Mouse (Mus musculus): ENCODE measurements around the gene Neurl4. TPM values are rescaled to one million over a fixed set of nuclear protein-coding genes. Genes with fewer than 3 reads are reported as not detected.

Gene Neurl4
- total RNA-seq, 4 experiments from 2014 or later: 36.4 to 71.4 (median 51.5) TPM

DNA sequence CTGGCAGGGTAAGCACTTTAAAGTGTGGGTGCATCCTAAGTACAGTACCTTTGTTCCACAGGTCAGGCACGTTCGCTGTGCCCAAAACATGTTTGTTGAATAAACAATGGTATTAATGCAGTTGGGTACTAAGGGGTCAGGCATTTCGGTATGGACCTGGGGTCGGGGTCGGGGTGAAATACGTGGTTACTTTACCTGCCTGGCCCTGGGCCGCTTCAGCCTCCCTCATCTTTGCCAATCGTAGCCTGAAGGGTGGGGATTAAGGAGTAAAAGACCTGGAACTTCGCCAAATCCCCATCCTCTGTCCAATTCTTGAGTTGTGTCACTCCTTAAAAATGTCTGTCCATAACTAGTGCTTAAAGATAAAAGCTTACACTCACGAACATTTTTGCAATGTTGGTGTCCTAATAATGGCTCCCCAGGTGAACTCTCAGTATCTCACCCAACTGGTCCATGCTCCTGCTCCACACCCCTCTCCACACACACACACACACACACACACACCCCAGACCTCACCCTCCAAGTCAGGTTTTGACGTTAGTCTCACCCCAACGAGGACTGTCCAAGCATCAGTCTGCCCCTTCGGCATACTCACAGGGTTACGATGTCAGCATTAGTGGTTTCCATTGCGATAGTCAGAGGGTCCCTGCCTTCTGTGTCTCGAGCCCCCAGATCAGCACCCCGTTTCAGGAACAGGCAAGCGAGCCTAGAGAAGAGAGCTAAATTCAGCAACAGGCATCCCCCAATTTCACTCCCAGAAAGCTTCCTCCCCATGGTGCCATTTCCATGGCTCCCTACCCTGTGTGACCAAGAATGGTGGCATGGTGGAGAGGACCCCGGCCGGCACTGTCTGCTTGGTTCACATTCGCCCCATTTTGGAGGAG is 18.8 kb upstream of the Neurl4 start:
- DNase-seq: no peak

DNA sequence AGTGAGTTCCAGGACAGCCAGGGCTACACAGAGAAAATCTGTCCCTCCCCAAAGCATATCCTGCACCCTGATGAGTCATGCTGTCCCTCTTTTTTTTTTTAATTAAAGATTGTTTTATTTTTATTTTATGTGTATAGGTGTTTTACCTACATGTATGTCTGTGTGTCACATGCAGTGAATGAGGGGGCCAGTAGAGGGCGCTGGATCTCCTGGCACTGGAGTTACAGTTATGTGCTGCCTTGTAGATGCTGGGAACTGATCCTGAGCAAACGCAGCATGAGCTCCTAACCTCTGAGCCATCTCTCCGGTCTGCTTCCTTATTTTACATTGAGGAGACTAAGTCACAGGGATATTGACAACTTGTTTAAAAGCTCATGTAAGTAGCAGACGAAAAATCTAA is 17.8 kb upstream of the Neurl4 start:
- no peak for DNase-seq

DNA sequence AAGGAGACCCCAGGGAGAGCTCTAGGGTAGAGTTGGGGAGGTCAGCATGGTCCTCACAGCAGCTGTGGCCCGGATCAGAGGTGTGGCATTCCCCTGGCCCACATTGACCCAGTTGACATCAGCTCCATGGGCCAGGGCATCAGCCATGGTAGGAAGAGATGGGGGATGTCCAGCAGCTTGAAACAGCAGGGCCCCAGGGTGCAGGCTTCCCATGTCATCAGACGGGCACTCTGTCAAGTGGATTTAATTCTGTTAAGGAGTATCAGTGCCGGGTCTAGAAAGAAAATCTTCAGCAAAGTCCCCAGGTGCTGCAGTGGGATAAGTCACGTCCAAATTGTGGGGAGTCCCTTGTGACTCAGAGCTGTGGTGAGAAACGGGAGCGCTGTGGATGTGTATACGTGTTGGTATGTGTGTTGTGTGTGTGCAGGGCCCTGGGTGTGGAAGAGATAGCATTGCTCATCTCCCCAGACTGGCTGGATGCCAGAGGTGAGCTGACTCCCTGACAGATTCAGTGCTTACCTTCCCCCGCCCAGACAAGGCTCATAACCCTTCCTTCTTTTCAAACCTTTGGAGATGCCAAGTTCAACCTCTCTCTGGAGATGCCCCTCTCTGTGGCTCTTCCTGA is 17.2 kb upstream of the Neurl4 start:
- no peak for DNase-seq

DNA sequence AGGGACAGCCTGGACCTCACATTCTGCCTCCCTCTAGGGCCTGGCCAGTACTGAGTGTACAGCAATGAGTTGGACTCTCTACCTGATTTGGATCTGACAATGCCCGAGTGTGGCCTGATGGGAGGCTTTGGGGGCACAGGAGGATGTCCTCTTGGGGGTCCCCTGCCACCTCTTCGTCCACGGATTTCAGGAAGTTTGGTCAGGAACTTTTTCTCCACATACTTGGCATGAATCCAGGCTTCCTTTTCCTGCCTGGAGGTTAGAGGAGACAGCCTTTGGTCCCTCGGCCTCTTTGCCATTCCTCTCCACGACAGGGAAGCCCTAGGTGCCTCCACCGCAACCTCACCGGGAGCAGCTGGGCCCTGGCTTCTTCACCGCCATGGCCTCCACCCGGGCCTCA is 16.6 kb upstream of the Neurl4 start:
- DNase-seq: no peak

DNA sequence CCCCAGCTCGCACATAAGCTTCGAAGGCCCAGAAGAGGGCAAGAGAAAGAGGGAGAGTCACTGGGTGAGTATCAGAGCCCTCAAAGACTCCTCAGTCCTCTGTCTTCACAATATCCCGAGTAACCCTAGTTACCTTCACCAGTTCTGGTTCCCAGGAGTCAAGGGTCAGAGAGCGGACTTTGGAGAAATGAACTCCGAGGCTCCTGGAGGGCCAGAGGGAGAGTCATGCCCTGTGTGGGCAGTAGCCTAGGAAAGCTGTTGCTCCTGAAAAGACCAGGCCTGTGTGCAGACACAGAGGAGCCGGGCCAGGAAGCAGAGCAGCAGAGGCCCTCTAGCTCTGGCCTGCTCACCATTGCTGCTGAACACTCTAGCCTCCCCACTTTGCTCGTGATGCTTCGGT is 16.2 kb upstream of the Neurl4 start:
- no peak for DNase-seq

DNA sequence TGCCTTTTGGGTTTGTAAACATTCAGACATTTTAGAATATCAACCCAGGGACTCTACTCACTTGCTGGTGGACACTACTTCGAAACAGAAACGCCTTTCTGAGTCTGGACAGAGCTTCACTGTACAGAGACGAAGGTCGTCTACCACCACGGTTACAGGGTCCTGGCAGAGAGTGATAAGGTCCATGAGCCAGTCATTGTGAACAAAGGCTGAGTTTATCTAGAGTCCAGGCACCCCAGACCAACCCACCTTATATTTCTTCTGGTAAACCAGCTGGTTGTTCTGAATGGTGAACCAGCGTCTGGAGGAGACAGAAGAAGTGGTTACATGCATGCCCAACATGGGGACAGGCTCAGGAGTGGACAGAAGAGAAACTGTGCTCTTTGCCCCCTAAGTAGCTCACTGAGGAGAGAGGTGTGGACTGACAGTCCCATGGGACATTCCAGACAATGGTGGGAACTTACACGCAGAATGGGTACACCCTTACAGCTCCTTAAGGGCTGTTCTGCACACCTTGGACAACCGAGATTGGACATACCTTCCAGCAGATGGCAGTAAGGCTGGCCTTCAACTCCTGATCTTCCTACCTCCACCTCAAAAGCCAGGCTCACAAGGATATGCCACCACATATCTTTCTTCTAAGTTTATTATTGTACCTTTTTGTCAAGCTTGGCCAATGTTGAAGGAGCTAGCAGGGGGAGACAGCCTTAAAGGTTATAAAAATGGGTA is 13.8 kb upstream of the Neurl4 start:
- DNase-seq: no peak

DNA sequence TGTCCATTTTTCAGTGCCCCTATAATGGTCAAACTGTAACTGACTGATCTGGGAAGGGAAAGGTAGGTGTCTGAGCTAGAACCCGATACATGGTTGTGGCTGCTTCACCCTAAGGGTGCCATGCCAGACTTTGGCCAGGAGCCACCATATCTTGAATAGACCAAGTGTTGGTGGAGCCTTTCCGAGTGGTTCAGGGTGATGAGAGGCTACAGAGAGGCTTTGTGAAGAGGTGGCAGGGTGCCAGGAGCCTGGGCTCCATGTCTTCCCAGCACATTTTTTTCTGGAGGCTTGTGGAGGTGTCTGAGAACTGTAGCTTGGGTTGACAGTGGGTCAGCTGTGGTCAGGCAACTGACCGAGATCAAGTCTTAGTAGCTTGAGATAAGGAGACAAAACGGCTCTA is 9.4 kb upstream of the Neurl4 start:
- no peak for DNase-seq

DNA sequence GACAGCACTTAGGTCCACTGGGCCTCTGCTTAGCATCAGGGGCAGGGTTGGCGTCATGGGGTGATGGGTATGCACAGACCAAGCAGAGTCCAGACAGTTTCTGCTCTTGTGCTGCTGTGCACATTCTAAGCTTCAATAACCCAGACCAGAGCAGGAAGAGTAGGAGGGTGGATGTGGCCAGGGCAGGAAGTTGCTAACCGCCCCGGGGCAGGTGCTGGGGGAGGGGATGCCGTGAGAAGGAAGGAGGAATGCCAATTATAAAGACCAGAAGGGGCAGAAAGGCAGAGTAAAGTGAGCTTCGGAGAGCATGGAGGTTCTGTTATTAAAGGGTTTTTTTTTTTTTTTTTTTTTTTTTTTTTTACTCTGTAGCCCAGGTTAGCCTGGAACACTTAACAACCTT is 6.2 kb upstream of the Neurl4 start:
- no peak for DNase-seq

DNA sequence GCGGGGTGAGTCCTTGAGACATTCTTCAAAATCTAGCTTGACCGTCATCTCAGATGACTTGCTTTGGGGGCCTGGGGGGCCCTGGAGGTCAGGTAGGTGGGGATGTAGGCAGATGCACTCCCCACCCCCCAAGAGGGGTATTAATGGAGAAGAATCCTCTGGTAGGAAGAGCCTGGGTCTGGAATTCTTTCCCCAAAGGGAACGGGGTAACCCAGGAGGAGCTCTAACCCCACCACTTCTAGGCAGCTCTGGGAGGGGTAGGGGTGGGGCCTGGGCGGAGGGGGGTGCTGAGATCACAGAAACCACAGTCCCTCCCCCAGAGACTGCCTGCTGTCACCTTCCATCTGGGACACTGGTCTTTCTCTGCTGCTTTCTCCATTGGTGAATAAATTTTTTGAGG is 5.6 kb upstream of the Neurl4 start, which contains the start of gene Acap1:
Acap1 (minus strand) TSS at position 249 of the 400 bp plus-strand sequence.
- no peak for DNase-seq

DNA sequence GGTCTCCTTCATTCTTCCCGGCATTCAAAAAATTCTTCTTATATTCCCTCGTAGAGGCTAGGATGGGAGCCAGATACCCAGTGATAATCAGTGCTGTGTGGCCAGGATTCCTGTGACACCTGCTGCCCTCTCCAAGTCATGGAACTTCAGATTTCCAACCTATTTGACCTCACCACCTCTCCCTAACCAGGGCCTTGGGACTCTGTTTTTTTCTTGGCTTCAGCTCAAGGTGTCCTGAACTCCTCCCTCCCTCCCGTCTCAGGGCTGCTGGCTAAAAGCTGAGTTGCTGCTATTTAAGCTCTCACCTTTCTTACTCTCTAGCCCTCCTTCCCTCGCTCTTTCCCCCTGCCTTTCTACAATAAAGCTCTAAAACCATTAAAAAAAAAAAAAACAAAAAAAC is 1.0 kb upstream of the Neurl4 start:
- DNase-seq: no peak

DNA sequence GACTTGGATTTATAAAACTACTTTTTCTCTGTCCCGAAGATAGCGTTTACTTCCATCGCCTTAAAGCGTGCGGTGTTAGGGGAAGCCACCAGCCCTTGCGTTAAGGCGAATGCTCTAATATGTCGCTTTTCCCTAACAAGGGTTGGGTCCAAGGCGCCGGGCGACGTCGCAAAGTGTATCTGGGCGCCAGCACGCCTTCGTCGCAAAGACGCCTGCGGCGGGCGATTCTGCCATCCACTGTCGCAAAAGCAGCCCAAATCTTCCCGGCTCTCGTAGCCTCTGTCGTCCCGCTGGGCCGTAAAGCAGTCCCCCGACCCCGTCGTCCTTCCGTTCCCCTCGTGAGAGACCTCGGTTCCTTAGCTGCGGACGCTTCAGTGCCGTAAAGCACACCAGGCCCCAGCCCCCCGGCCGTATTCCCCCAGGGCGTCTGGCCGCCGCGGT is 554 bp downstream of the Neurl4 start:
- peak; percentile 97 for DNase-seq

DNA sequence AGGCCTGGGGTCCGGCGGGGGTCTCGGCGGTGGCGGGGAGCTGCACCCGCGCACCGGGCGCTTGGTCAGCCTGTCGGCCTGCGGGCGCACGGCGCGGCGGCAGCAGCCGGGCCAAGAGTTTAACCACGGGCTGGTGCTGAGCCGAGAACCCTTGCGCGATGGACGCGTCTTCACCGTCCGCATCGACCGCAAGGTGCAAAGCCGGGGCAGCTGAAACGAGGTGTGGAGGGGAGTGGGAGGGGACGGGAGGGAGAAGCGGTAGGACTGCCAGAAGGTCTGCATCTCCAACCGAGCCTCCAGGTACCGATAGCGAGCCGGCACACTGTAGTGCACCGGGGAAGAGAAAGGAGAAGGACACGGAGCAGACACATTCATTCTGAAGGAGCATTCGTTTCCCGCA is 1.1 kb downstream of the Neurl4 start:
- no peak for DNase-seq

DNA sequence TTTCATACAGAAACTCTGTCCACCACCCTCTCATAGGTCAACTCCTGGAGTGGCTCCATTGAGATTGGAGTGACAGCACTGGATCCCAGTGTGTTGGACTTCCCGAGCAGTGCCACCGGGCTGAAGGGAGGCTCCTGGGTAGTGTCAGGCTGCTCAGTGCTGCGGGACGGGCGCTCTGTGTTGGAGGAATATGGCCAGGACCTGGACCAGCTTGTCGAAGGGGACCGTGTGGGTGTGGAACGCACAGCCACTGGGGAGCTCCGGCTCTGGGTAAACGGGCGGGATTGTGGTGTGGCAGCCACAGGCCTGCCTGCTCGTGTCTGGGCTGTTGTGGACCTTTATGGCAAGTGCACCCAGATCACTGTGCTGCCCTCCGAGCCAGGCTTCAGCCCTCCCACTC is 2.1 kb downstream of the Neurl4 start:
- no peak for DNase-seq

DNA sequence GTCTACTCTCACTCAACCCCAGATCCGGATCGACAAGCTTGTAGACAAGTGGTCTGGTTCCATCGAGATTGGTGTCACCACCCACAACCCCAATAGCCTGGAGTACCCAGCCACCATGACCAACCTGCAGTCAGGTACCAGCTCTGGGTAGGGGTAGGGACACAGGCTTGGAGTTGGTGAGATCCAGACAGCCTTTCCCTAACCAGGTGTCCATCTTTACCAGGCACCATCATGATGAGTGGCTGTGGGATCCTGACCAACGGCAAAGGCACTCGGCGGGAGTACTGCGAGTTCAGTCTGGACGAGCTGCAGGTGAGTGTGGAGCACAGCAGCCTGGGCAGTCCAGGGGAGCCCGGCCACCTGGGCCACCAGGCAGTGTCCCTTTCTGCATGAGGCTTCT is 3.4 kb downstream of the Neurl4 start:
- no peak for DNase-seq

DNA sequence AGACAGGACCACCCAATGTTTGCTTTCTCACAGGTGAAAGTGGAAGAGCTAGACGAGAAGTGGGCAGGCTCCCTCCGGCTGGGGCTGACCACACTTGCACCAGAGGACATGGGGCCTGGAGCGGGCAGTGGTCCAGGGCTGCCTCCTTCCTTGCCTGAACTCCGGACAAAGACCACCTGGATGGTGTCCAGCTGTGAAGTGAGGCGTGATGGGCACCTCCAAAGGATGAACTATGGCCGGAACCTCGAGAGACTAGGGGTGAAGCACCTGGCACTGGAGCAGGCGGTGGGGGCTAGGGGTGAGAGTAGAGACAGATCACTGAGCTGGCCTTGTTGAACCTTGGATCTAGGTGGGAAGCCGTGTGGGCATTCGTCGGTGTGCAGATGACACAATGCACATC is 7.8 kb downstream of the Neurl4 start:
- no peak for DNase-seq

DNA sequence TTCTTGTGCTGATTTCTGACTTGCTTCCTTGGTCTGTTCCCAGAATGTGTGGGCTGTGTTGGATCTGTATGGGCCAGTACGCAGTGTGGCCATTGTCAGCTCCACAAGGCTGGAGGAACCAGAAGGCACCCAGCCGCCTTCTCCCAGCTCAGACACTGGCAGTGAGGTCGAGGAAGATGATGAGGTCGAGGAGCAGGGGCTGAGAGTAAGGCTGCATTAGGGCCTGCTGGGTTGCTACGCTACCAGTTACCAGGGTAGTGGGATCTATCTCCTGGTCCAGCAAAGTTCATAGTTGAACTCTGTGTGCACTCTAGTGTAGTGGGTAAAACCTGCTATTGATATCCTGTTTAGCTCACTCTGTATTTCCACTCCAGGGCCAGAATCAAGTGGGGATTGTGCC is 8.3 kb downstream of the Neurl4 start:
- no peak for DNase-seq

DNA sequence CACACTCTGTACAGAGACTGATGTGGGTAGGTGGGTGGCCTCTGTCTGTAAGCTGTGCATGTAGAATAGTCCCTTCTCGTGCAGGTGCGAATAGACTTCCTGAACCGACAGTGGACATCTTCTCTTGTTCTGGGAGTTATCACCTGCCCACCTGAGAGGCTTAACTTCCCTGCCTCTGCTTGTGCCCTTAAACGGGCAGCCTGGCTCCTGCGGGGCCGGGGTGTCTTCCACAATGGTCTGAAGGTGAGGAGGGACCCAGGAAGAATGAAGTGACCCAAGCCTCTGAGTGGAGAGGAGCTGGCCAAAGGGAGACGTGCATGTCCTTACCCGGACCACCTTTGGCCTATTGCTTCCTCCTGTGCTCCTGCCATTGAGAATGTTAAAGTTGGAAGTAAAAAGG is 9.3 kb downstream of the Neurl4 start:
- no peak for DNase-seq

DNA sequence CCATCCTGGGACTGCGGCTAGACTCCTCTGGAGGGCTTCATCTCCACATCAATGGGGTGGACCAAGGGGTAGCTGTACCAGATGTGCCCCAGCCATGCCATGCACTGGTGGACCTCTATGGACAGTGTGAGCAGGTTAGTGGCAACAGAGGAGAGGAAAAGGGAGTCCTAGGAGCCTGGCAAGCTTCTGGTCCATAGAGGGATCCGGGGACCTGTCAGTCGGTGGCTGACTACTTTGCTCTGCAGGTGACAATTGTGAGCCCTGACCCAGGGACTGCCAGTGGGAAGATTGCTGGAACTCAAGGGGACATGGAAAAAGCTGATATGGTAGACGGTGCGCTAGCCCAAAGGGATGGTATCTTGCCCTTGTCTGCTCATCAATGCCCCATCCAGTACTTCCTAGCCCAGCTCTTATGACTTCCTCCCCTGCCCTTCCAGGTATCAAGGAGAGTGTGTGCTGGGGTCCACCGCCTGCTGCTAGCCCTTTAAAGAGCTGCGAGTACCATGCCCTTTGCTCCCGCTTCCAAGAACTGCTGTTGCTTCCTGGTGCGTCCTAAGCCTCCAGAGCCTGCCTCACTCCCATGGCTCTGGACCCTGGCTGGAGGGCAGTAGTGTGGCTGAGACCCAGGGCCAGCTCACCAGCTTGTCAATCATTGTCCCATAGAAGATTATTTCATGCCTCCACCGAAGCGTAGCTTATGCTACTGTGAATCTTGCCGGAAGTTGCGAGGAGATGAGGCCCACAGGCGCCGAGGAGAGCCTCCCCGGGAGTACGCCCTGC is 10.1 kb downstream of the Neurl4 start:
- no peak for DNase-seq

DNA sequence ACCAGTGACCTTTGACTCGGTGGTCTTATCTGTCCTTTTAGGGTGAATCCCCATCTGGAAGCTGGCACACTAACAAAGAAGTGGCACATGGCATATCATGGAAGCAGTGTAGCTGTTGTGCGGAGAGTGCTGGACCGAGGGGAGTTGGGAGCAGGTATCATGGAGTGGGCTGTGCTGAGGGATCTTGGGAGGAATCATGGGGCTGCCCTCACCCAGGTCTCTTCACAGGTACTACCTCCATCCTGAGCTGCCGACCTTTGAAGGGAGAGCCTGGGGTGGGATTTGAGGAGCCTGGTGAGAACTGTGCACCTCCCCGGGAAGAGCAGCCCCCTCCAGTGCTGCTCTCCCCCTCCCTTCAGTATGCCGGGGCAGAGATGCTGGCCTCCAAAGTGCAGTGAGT is 10.8 kb downstream of the Neurl4 start:
- no peak for DNase-seq

DNA sequence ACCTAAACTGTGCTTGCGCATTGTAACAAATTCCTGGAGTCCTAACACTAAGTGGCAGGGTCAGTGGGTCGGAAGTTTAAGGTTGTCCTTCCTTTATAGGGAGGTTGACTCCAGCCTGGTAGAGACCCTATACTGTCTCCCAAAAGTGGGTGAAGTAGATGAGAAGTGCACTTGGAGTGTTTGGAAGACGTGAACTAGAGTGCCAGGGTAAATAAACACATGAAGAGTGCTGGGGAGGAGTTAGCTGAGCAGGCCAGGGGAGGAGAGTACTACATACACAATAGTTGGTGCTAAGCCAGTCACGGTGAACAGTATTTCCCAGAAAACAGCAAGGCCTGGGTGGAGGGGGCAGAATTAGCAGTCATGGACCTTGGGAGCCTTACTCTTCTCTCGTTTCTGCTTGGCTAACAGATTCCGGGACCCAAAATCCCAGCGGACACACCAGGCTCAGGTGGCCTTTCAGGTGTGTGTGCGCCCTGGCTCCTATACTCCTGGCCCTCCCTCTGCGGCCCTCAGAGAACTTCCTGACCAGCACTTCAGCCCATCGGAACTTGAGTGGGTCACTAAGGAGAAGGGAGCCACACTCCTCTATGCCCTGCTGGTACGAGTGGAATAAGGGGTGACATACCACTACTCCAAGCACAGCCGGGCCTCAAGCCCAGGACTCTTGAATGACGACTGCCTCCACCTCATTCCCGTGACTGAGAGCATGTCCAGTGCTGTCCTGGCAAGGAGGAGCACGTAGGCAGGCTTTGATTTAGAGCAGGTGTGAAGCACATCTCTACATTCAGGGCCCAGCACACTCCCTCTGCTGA is 12.1 kb downstream of the Neurl4 start:
- DNase-seq: no peak

DNA sequence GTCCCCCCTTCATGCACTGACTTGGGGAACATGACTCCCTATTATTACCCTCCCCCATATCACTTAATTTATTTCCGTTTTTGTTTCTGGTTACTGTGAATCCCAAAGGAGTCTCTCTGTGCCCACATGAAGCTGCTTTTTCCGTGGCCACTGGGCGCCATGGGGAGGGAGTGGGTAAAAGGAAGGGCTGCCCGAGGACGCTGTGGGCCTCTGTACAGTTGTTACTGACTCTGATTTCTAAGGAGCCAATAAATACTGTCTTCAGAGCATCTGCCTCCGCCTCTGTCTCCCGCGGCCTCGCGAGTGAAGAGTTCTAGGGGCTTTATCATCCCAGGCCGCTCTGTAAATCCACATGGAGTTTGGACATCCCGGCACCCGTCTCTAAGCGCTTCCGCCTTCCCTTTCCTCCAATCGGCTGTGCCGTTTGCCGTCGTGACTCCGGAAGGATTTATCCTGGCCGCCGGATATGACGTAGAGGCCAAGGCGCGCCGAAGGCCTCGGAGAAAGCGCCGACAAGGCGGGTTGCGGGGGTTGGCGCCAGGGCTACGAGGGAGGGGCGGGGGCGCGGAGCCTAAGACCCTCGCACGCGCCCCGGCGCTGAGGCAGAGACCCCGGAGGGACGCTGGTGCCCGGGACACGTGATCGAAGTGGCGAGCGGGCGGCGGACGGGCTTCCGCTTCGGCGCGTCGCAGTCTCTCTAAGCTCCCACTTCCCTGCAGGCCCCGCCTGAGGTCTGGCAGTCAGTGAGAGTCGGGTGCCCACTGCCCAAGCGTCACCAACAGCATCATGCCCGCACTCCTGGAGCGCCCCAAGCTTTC is 12.9 kb downstream of the Neurl4 start, which contains the start of gene Gps2:
Gps2 (plus strand) TSS at position 335 of the 818 bp plus-strand sequence.
- peak; percentile 89 for DNase-seq

All from adrenal gland, adult 8-10 months (tissue).